Mouse (Mus musculus) olfactory bulb, adult 2 months (tissue): ENCODE results near the gene Ncapg2.

Experiments used
- CTCF ChIP-seq: fragments of 200-500 bp; IDR thresholded peaks from 2 replicates; pipeline ENCODE4 v1.5.1; 2012; ENCODE audit warnings: low read depth, mild to moderate bottlenecking, low read length, moderate library complexity; ENCODE audit not compliant: insufficient read depth
- POLR2A ChIP-seq: fragments of 200-500 bp; IDR thresholded peaks from 2 replicates; pipeline ENCODE4 v1.6.1; 2012; ENCODE audit warnings: mild to moderate bottlenecking, low read depth, low read length, moderate library complexity; ENCODE audit not compliant: insufficient read depth

- TF ChIP-seq CTCF (no peak), POLR2A (no peak)
Measured at GRCm38 (mm10) chr12:116395312-116395711, 9.9 kb upstream of the Ncapg2 start.
